Mouse (Mus musculus) intestine, embryonic 14.5 days (tissue): Measurements from ENCODE around the gene Mns1. TPM values are rescaled to one million over a fixed set of nuclear protein-coding genes. Genes with fewer than 3 reads are reported as not detected.
A peak's percentile ranks its signal among the peaks of the same experiment; 100 is the strongest.
"Not testable (repeated sequence)": the region's sequence is repeated elsewhere in the genome, so short reads cannot be mapped to it uniquely, and the experiment has no call there.

Experiments
- ATAC-seq: fragments of 200-750 bp; cut with Nextera tagmentation; replicated peaks from 2 replicates; pipeline ENCODE4 v1.8.0; 2017; ENCODE audit warnings: low read depth, moderate number of reproducible peaks, moderate TSS enrichment, moderate library complexity; ENCODE audit not compliant: low FRiP score, low TSS enrichment
- DNase-seq: peaks from one replicate; pipeline ENCODE4 v3.0.0-alpha.2; 2018; ENCODE audit warnings: low spot score
- H3K27ac ChIP-seq: fragments of 300-500 bp; sonication (generic); 2 replicates; pipeline ENCODE4 v1.5.1; 2014; ENCODE audit warnings: low read depth, mild to moderate bottlenecking, control low read depth
- H3K27me3 ChIP-seq: fragments of 300-500 bp; sonication (generic); replicated peaks from 2 replicates; pipeline ENCODE4 v1.6.1; 2014; ENCODE audit warnings: low read length, control low read depth; ENCODE audit not compliant: control insufficient read depth, insufficient read depth
- H3K36me3 ChIP-seq: fragments of 300-500 bp; sonication (generic); 2 replicates; pipeline ENCODE4 v1.6.1; 2014; ENCODE audit warnings: low read length, control low read depth; ENCODE audit not compliant: control insufficient read depth, insufficient read depth
- H3K4me1 ChIP-seq: fragments of 300-500 bp; sonication (generic); replicated peaks from 2 replicates; pipeline ENCODE4 v1.6.1; 2014; ENCODE audit warnings: low read length, control low read depth, mixed read lengths; ENCODE audit not compliant: control insufficient read depth, insufficient read depth
- H3K4me2 ChIP-seq: fragments of 300-500 bp; sonication (generic); 2 replicates; pipeline ENCODE4 v1.6.1; 2014; ENCODE audit warnings: low read length
- H3K4me3 ChIP-seq: fragments of 300-500 bp; sonication (generic); 2 replicates; pipeline ENCODE4 v1.5.1; 2014; ENCODE audit warnings: low read depth, low read length, control low read depth, mixed read lengths
- H3K9ac ChIP-seq: fragments of 300-500 bp; sonication (generic); 2 replicates; pipeline ENCODE4 v1.6.1; 2014; ENCODE audit warnings: mild to moderate bottlenecking, low read length
- H3K9me3 ChIP-seq: fragments of 300-500 bp; sonication (generic); 2 replicates; pipeline ENCODE4 v1.6.1; 2016; ENCODE audit warnings: low read length, control low read depth; ENCODE audit not compliant: control insufficient read depth
- whole genome bisulfite sequencing: fragments of 180-500 bp; shearing (Covaris S2); extraction: QIAGEN DNeasy Blood & Tissue Kit; methylation state at CpG from one replicate; pipeline ENCODE4 v1.1.7; 2014; 5-methylcytosine and 5-hydroxymethylcytosine counted together
- polyA plus RNA-seq: library from polyadenylated mRNA; unstranded; fragments of >200 nt; fragmentation: Nextera tagmentation; extraction: Ambion mirVana; gene quantifications from 2 replicates; pipeline ENCODE4 v1.2.1, GENCODE M21; 2014

Gene Mns1
- polyA plus RNA-seq, 1 experiment from 2014 or later: 20.9 TPM

DNA sequence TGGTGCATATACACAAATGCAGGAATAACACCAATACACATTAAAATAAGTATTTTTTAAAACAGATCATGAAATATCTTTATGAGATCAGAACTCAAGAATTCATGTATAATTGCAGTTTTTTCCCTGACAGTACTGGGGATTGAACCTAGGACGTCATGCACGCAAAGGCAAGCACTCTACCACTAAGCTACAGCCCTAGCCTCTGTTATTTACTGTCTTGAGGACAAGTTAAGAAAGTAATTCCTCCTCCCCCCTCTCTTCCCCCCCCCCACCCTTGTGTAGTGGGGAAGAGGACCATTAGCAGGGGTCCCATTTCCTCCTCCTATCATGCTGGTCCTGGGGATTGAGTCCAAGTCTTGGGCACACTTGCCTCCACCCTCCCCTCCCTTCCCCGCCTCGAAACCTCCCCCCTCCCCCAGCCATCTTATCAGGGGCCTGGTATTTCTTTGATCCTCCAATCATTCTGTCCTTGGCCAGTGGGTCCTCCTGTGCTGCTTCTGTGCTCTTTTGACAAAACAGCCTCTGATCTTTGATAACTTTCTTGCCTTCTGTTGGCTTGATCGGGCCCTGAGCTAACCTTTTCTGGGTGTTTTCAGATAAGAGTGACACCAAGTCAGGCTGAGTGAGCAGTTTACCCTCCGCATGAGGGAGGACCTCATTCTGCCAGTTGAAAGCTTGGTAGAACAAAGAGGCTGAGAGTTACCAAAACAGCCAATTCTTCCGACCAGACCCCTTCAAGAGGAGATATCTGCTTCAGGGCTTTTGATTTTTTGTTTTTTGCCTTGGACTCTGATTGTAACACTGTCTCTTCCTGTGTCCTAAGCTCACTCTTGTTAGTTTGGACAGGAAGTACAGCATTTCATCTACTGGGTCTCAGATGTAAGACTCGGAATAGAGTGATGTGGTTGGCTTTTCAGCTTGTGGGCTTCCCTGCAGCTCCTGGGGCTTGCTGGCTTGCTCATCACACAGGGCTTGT, 3.4 kb downstream of the Mns1 start:
- H3K4me3 ChIP-seq: no peak overlapping the region
- peaks cover 6% of the 10 kb centered on the region for H3K36me3 ChIP-seq
- H3K9ac ChIP-seq: no peak overlapping the region
- H3K27me3 ChIP-seq: no peaks in the 10 kb centered on the region
- 61% methylated on average over 8 of the region's 8 CpGs for WGBS
- no peak overlapping the region for H3K4me2 ChIP-seq
- DNase-seq (no peak), ATAC-seq (no peak)
- peaks cover 5% of the 10 kb centered on the region for H3K4me1 ChIP-seq
- H3K27ac ChIP-seq: no peak overlapping the region
- no peaks in the 10 kb centered on the region for H3K9me3 ChIP-seq

DNA sequence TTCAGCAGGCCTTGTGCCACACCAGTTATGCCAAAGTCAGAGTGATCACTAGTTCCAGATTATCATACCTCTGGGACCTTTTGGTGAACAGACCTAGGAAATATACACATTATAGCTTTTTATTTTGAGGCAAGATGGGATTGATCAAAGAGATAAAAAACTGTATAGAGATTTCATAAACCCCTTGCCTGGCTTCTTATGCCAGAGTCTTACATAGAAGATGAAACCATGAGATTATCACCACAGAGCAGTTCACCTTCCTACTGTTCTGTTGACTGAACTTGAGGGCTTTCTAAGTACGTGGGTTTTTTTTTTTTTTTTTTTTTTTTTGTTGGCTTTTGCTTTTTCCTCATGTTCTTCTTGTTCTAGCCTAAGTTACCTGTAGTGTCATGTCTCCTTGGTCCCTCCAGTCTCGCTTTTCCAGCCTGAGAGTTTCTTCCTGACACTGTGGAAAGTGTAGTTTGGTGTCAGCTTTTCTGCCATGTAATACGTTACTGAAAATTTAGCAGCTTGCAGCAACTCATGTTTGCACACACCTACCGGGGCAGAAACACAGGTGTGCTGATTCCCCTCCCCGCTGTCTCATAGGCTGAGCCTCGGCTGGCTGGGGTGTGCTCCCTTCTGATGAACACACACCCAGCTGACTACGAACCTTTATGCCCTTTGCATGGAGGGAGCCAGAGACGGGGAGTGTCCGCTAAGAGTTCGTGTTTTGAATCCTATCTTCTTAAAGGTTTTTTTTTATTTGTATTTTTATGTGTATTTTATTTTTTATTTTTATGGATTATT, 4.3 kb downstream of the Mns1 start:
- ATAC-seq: no peak
- Histone ChIP-seq H3K36me3 (peaks cover 14% of the 10 kb centered on the region), H3K27ac (no peak overlapping the region)

DNA sequence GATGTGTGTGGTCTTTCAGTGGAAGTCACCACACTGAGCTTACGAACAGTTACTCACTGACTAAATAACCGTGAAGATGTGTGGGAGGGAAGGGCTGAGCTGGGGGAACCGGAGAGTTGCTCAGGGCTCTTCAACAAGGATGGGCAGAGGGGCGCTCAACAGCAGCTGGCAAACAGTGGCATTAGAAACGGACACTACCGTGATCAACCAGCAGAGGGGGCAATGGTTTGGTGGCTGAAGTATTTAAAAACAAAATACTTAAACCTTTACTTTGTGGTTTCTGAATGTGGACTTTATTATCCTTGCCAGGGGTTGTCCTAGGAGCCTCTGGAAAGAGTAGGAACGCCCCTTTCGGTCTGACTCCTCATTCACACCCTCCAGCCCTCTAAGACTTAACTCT, 10.2 kb downstream of the Mns1 start:
- no peak overlapping the region for H3K27ac ChIP-seq
- H3K4me1 ChIP-seq: no peaks in the 10 kb centered on the region
- H3K4me2 ChIP-seq: no peak overlapping the region
- H3K36me3 ChIP-seq: peaks cover 35% of the 10 kb centered on the region
- DNase-seq (peak; percentile 78), ATAC-seq (no peak)
- WGBS: 60% methylated on average over 8 of the region's 8 CpGs
- H3K4me3 ChIP-seq: no peak overlapping the region
- H3K9ac ChIP-seq: no peak overlapping the region
- no peaks in the 10 kb centered on the region for H3K9me3 ChIP-seq
- H3K27me3 ChIP-seq: no peaks in the 10 kb centered on the region

More for the DNA sequence above, 4.3 kb downstream of the Mns1 start:
- H3K27me3 ChIP-seq: no peaks in the 10 kb centered on the region
- no peak overlapping the region for H3K4me2 ChIP-seq
- peaks cover 5% of the 10 kb centered on the region for H3K4me1 ChIP-seq
- DNase-seq: no peak
- H3K9me3 ChIP-seq: no peaks in the 10 kb centered on the region
- H3K9ac ChIP-seq: no peak overlapping the region
- WGBS: 85% methylated on average over 10 of the region's 10 CpGs
- no peak overlapping the region for H3K4me3 ChIP-seq

DNA sequence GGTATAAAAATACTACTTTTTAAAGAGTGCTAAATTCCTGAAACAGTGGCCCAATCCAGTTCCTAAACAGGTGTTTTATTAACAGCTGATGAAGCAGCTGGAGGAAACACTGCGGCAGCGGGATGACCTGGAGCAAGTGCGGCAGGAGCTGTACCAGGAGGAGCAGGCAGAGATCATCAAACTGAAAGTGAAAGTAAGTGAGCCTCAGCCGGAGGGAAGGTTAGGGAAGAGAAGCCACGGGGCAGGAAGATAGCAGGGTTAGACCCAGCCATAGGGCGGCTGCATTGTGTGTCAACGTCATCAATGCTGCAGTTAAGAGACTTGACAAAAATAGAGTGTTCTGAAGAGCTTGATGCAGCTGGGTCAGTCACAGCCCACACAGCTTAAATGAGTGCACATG, 11.6 kb downstream of the Mns1 start:
- H3K9me3 ChIP-seq: no peaks in the 10 kb centered on the region
- 76% methylated on average over 7 of the region's 7 CpGs for WGBS
- no peak overlapping the region for H3K4me3 ChIP-seq
- ATAC-seq (no peak), DNase-seq (no peak)
- no peak overlapping the region for H3K9ac ChIP-seq
- peaks cover 37% of the 10 kb centered on the region for H3K36me3 ChIP-seq
- no peak overlapping the region for H3K4me2 ChIP-seq
- H3K27me3 ChIP-seq: no peaks in the 10 kb centered on the region
- H3K4me1 ChIP-seq: no peaks in the 10 kb centered on the region
- no peak overlapping the region for H3K27ac ChIP-seq

DNA sequence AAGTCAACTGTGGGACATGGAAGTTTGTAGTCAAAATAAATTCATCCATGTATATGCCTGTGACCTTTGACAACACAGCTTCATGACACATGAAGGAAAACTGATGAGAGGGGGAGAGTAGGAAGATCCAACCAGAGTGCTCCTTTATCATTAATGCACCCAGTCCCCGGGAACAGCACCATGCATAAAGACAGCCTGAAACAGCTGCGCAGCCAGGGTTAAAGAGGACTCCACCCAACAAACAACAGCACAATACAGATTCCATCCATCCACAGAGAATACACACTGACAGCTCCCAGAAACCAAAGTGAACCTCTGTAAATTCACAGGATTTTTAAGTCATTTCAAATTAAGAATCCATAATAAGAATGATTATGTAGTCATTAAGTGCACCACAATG, 12.0 kb downstream of the Mns1 start:
- no peaks in the 10 kb centered on the region for H3K27me3 ChIP-seq
- H3K4me2 ChIP-seq: no peak overlapping the region
- H3K27ac ChIP-seq: no peak overlapping the region
- H3K36me3 ChIP-seq: peaks cover 36% of the 10 kb centered on the region
- DNase-seq: no peak
- H3K4me3 ChIP-seq: no peak overlapping the region
- WGBS: 92% methylated on average over 2 of the region's 2 CpGs
- H3K9ac ChIP-seq: no peak overlapping the region
- no peaks in the 10 kb centered on the region for H3K9me3 ChIP-seq
- no peaks in the 10 kb centered on the region for H3K4me1 ChIP-seq
- no peak for ATAC-seq

DNA sequence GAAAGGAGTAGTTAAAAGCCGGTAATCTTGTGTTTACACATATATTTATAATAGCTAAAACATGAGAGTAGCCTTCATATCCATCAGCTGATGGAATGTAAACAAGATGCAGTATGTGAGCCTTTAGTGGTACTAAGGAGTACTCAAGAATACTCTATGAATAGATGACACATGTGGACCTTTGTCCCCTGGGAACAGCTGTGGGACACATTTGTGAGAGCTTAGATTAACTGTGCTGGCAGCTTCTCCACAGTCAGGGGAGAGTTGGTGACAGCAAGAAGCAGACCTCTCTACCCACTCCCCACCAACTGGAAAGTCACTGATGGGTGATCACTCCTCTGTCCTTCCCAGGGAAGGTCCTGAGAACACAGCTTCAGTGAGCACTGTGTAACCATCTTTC, 12.6 kb downstream of the Mns1 start:
- DNase-seq: no peak
- H3K36me3 ChIP-seq: peaks cover 34% of the 10 kb centered on the region
- ATAC-seq: no peak

DNA sequence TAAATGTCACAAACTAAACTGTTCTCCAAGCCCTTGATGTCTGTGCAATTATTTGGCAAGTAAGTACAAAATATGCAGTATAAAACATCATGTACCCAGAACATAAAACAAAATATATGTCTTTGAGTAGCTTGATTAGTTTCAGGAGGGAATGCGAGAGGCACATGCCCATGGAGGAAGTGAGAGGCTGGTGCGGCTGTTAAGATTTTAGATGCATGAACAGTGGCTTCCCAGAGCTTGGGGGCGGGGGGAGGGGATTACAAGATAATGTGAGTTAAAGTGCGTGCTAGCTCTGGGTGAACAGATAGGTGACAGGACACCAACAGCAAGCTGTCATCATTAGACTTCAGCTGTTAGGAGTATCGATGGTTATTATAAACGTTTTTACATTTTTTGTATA, 13.3 kb downstream of the Mns1 start:
- 74% methylated on average over 6 of the region's 6 CpGs for WGBS
- H3K36me3 ChIP-seq: peaks cover 32% of the 10 kb centered on the region

More for the DNA sequence above, 12.6 kb downstream of the Mns1 start:
- Histone ChIP-seq H3K4me2 (no peak overlapping the region), H3K4me3 (no peak overlapping the region), H3K9me3 (no peaks in the 10 kb centered on the region), H3K27me3 (no peaks in the 10 kb centered on the region), H3K9ac (no peak overlapping the region), H3K27ac (no peak overlapping the region), H3K4me1 (no peaks in the 10 kb centered on the region)
- WGBS: 79% methylated on average over 1 of the region's 1 CpGs

DNA sequence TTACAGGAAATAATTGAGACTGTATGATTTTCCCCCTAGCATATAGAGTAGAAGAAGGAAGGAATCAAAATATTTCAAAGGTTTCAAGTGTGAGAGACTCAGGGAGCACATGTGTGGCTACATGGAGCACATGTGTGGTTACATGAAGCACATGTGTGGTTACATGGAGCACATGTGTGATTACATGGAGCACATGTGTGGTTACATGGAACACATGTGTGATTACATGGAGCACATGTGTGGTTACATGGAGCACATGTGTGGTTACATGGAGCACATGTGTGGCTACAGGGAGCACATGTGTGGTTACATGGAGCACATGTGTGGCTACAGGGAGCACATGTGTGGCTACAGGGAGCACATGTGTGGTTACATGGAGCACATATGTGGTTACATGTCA, 16.5 kb downstream of the Mns1 start:
- not testable (repeated sequence) for H3K4me2 ChIP-seq, H3K9me3 ChIP-seq, H3K4me1 ChIP-seq, H3K9ac ChIP-seq, ATAC-seq, DNase-seq, H3K27me3 ChIP-seq, H3K27ac ChIP-seq, H3K4me3 ChIP-seq
- H3K36me3 ChIP-seq: peaks cover 42% of the 10 kb centered on the region

More for the DNA sequence above, 13.3 kb downstream of the Mns1 start:
- H3K4me3 ChIP-seq: no peak overlapping the region
- no peaks in the 10 kb centered on the region for H3K9me3 ChIP-seq
- ATAC-seq (no peak), DNase-seq (no peak)
- no peaks in the 10 kb centered on the region for H3K27me3 ChIP-seq
- no peak overlapping the region for H3K27ac ChIP-seq
- no peaks in the 10 kb centered on the region for H3K4me1 ChIP-seq
- H3K4me2 ChIP-seq: no peak overlapping the region
- no peak overlapping the region for H3K9ac ChIP-seq
